Mouse (Mus musculus) intestine, embryonic 15.5 days (tissue): ENCODE measurements around the gene Cyp2j5. TPM values are rescaled to one million over a fixed set of nuclear protein-coding genes. Genes with fewer than 3 reads are reported as not detected.
A peak's percentile ranks its signal among the peaks of the same experiment; 100 is the strongest.
"Not testable (repeated sequence)": the region's sequence is repeated elsewhere in the genome, so short reads cannot be mapped to it uniquely, and the experiment has no call there.

Experiments
- ATAC-seq: fragments of 200-750 bp; cut with Nextera tagmentation; 2 replicates; pipeline ENCODE4 v1.8.0; 2017; ENCODE audit warnings: moderate TSS enrichment, moderate library complexity
- H3K27ac ChIP-seq: fragments of 300-500 bp; sonication (generic); 2 replicates; pipeline ENCODE4 v1.5.1; 2015; ENCODE audit warnings: mild to moderate bottlenecking, inconsistent platforms
- H3K27me3 ChIP-seq: fragments of 300-500 bp; sonication (generic); replicated peaks from 2 replicates; pipeline ENCODE4 v1.6.1; 2015; ENCODE audit warnings: inconsistent platforms
- H3K36me3 ChIP-seq: fragments of 300-500 bp; sonication (generic); 2 replicates; pipeline ENCODE4 v1.6.1; 2015; ENCODE audit warnings: inconsistent platforms
- H3K4me1 ChIP-seq: fragments of 300-500 bp; sonication (generic); replicated peaks from 2 replicates; pipeline ENCODE4 v1.6.1; 2015; ENCODE audit warnings: inconsistent platforms
- H3K4me2 ChIP-seq: fragments of 300-500 bp; sonication (generic); replicated peaks from 2 replicates; pipeline ENCODE4 v1.6.1; 2015; ENCODE audit warnings: mild to moderate bottlenecking, inconsistent platforms
- H3K4me3 ChIP-seq: fragments of 300-500 bp; sonication (generic); replicated peaks from 2 replicates; pipeline ENCODE4 v1.5.1; 2015; ENCODE audit warnings: inconsistent platforms
- H3K9ac ChIP-seq: fragments of 300-500 bp; sonication (generic); 2 replicates; pipeline ENCODE4 v1.6.1; 2015; ENCODE audit warnings: inconsistent platforms
- H3K9me3 ChIP-seq: fragments of 300-500 bp; sonication (generic); 2 replicates; pipeline ENCODE4 v1.6.1; 2016; ENCODE audit warnings: inconsistent platforms
- WGBS: fragments of 180-500 bp; shearing (Covaris S2); methylation state at CpG from one replicate; pipeline ENCODE4 v1.1.7; 2015; 5-methylcytosine and 5-hydroxymethylcytosine counted together
- polyA plus RNA-seq: library from polyadenylated mRNA; unstranded; fragments of >200 nt; fragmentation: Nextera tagmentation; extraction: Ambion mirVana; gene quantifications from 2 replicates; pipeline ENCODE4 v1.2.1, GENCODE M21; 2015

Cyp2j5 gene
- polyA plus RNA-seq, 1 experiment from 2014 or later, result 0.11 TPM

GRCm38 (mm10) chr4:96622474-96622873 lies 41.5 kb downstream of the Cyp2j5 start:
- Histone ChIP-seq H3K4me2 (no peak overlapping the region), H3K36me3 (no peaks in the 10 kb centered on the region), H3K4me3 (no peak overlapping the region), H3K27me3 (no peaks in the 10 kb centered on the region), H3K27ac (no peak overlapping the region), H3K9ac (no peak overlapping the region), H3K9me3 (no peaks in the 10 kb centered on the region), H3K4me1 (no peaks in the 10 kb centered on the region)
- ATAC-seq, result no peak
- 87% methylated on average over 1 of the region's 1 CpGs for WGBS

- H3K4me3 ChIP-seq, result peak overlapping the region; percentile 40; the same call in 1 of the 2 replicates
- no peak overlapping the region for H3K27ac ChIP-seq
- peak; percentile 74 for ATAC-seq
Measured at GRCm38 (mm10) chr4:96591791-96592150, 72.2 kb downstream of the Cyp2j5 start.

GRCm38 (mm10) chr4:96590911-96591790 lies 72.8 kb downstream of the Cyp2j5 start, which contains the start of gene Cyp2j9:
Gene Cyp2j9, minus strand, starts transcription at chr4:96591578.
- Histone ChIP-seq H3K9me3 (no peaks in the 10 kb centered on the region), H3K27me3 (no peaks in the 10 kb centered on the region), H3K4me1 (peaks cover 3% of the 10 kb centered on the region; the same call in 1 of the 2 replicates), H3K27ac (peak within 1 kb of the TSS; percentile 81), H3K4me3 (peak within 1 kb of the TSS; percentile 40), H3K9ac (peak within 1 kb of the TSS; percentile 50), H3K4me2 (peak within 1 kb of the TSS; percentile 79), H3K36me3 (no peaks in the 10 kb centered on the region)
- 10% methylated on average over 18 of the region's 18 CpGs for WGBS
- ATAC-seq, result peak; percentile 96

More at GRCm38 (mm10) chr4:96591791-96592150, 72.2 kb downstream of the Cyp2j5 start:
- 36% methylated on average over 4 of the region's 4 CpGs for WGBS
- no peaks in the 10 kb centered on the region for H3K9me3 ChIP-seq
- no peaks in the 10 kb centered on the region for H3K27me3 ChIP-seq
- H3K36me3 ChIP-seq, result no peaks in the 10 kb centered on the region
- peaks cover 3% of the 10 kb centered on the region; the same call in 1 of the 2 replicates for H3K4me1 ChIP-seq
- H3K9ac ChIP-seq, result no peak overlapping the region
- H3K4me2 ChIP-seq, result peak overlapping the region; percentile 79

GRCm38 (mm10) chr4:96581425-96582088 lies 82.4 kb downstream of the Cyp2j5 start:
- no peaks in the 10 kb centered on the region for H3K9me3 ChIP-seq
- no peaks in the 10 kb centered on the region for H3K27me3 ChIP-seq
- no peak overlapping the region for H3K9ac ChIP-seq
- H3K4me3 ChIP-seq, result no peak overlapping the region
- 67% methylated on average over 1 of the region's 1 CpGs for WGBS
- peak; percentile 34; the same call in 1 of the 2 replicates for ATAC-seq
- no peaks in the 10 kb centered on the region for H3K36me3 ChIP-seq
- no peak overlapping the region for H3K27ac ChIP-seq
- no peaks in the 10 kb centered on the region for H3K4me1 ChIP-seq
- H3K4me2 ChIP-seq, result no peak overlapping the region

GRCm38 (mm10) chr4:96580351-96580750 lies 83.6 kb downstream of the Cyp2j5 start:
- H3K27ac ChIP-seq, H3K4me3 ChIP-seq, H3K27me3 ChIP-seq, H3K36me3 ChIP-seq, H3K9me3 ChIP-seq, H3K4me1 ChIP-seq, H3K9ac ChIP-seq: not testable (repeated sequence)
- 44% methylated on average over 6 of the region's 6 CpGs for WGBS
- H3K4me2 ChIP-seq, result 0 out of 2 replicates have a peak overlapping the region, but pooled peaks have one; percentile 4
- peak; percentile 93 for ATAC-seq

Other genes with a start within 250 kb of the Cyp2j5 start
- not detected in 2 replicates for gene Cyp2j8, start 156.8 kb downstream of the Cyp2j5 start, polyA plus RNA-seq
- 28.3 and 29.1 TPM in 2 replicates for gene Cyp2j6, start 110.5 kb downstream of the Cyp2j5 start, polyA plus RNA-seq
- gene Cyp2j9, start 72.6 kb downstream of the Cyp2j5 start, polyA plus RNA-seq, result 3.3 TPM in 2 replicates
- not detected in 2 replicates for gene Gm12695, start 121.0 kb upstream of the Cyp2j5 start, polyA plus RNA-seq